Mouse (Mus musculus) heart, embryonic 15.5 days (tissue): ENCODE data around the gene Zfp787. TPM values are rescaled to one million over a fixed set of nuclear protein-coding genes. Genes with fewer than 3 reads are reported as not detected.
A peak's percentile ranks its signal among the peaks of the same experiment; 100 is the strongest.

Source experiments
- ATAC-seq: fragments of 200-750 bp; cut with Nextera tagmentation; replicated peaks from 2 replicates; pipeline ENCODE4 v1.8.0; 2017; ENCODE audit warnings: low read depth, moderate TSS enrichment; ENCODE audit not compliant: insufficient number of reproducible peaks, insufficient read depth, low FRiP score
- H3K27ac ChIP-seq: fragments of 300-500 bp; sonication (generic); 2 replicates; pipeline ENCODE4 v1.5.1; 2015; ENCODE audit warnings: mild to moderate bottlenecking, inconsistent platforms
- H3K27me3 ChIP-seq: fragments of 300-500 bp; sonication (generic); 2 replicates; pipeline ENCODE4 v1.6.1; 2015; ENCODE audit warnings: inconsistent platforms
- H3K36me3 ChIP-seq: fragments of 300-500 bp; sonication (generic); 2 replicates; pipeline ENCODE4 v1.6.1; 2015; ENCODE audit warnings: mild to moderate bottlenecking, inconsistent platforms
- H3K4me1 ChIP-seq: fragments of 300-500 bp; sonication (generic); replicated peaks from 2 replicates; pipeline ENCODE4 v1.6.1; 2015; ENCODE audit warnings: inconsistent platforms
- H3K4me2 ChIP-seq: fragments of 300-500 bp; sonication (generic); 2 replicates; pipeline ENCODE4 v1.6.1; 2015; ENCODE audit warnings: inconsistent platforms, mild to moderate bottlenecking, moderate library complexity
- H3K4me3 ChIP-seq: fragments of 300-500 bp; sonication (generic); 2 replicates; pipeline ENCODE4 v1.5.1; 2015; ENCODE audit warnings: mild to moderate bottlenecking, inconsistent platforms
- H3K9ac ChIP-seq: fragments of 300-500 bp; sonication (generic); 2 replicates; pipeline ENCODE4 v1.6.1; 2015; ENCODE audit warnings: mild to moderate bottlenecking, inconsistent platforms
- H3K9me3 ChIP-seq: fragments of 300-500 bp; sonication (generic); replicated peaks from 2 replicates; pipeline ENCODE4 v1.6.1; 2016; ENCODE audit warnings: inconsistent platforms
- WGBS: fragments of 180-500 bp; shearing (Covaris S2); methylation state at CpG from one replicate; pipeline ENCODE4 v1.1.7; 2015; ENCODE audit warnings: mixed read lengths; 5-methylcytosine and 5-hydroxymethylcytosine counted together
- polyA plus RNA-seq: library from polyadenylated mRNA; unstranded; fragments of >200 nt; fragmentation: Nextera tagmentation; extraction: Ambion mirVana; gene quantifications from 2 replicates; pipeline ENCODE4 v1.2.1, GENCODE M21; 2015

Gene Zfp787
- polyA plus RNA-seq, result 19.8 and 25.2 TPM in 2 replicates

GRCm38 (mm10) chr7:6155901-6156411 lies at the start of gene Zfp787:
Gene Zfp787, minus strand, starts transcription at chr7:6155997.
- Histone ChIP-seq H3K27ac (peak within 1 kb of the TSS; percentile 96), H3K36me3 (no peaks in the 10 kb centered on the region), H3K27me3 (no peaks in the 10 kb centered on the region), H3K4me1 (peaks cover 43% of the 10 kb centered on the region), H3K4me2 (peak within 1 kb of the TSS; percentile 74), H3K4me3 (peak within 1 kb of the TSS; percentile 85), H3K9me3 (no peaks in the 10 kb centered on the region), H3K9ac (peak within 1 kb of the TSS; percentile 83)
- ATAC-seq, result peak; percentile 95
- WGBS, result under 1% methylated on average over 52 of the region's 54 CpGs

GRCm38 (mm10) chr7:6204200-6204599 lies 48.4 kb upstream of the Zfp787 start:
- H3K9ac ChIP-seq, result no peak overlapping the region
- no peaks in the 10 kb centered on the region for H3K4me1 ChIP-seq
- no peak for ATAC-seq
- H3K27me3 ChIP-seq, result no peaks in the 10 kb centered on the region
- H3K4me3 ChIP-seq, result no peak overlapping the region
- H3K9me3 ChIP-seq, result no peaks in the 10 kb centered on the region
- 71% methylated on average over 3 of the region's 3 CpGs for WGBS
- H3K4me2 ChIP-seq, result no peak overlapping the region
- no peak overlapping the region for H3K27ac ChIP-seq
- no peaks in the 10 kb centered on the region for H3K36me3 ChIP-seq

- Histone ChIP-seq H3K4me1 (no peaks in the 10 kb centered on the region), H3K27ac (no peak within 1 kb of the TSS), H3K4me3 (no peak within 1 kb of the TSS), H3K27me3 (0 out of 2 replicates have a peak, but pooled peaks cover 5% of the 10 kb centered on the region), H3K9me3 (no peaks in the 10 kb centered on the region), H3K36me3 (no peaks in the 10 kb centered on the region), H3K4me2 (no peak within 1 kb of the TSS), H3K9ac (no peak within 1 kb of the TSS)
- ATAC-seq, result no peak
- WGBS, result 61% methylated on average over 3 of the region's 3 CpGs
These were observed 41.0 kb upstream of the Zfp787 start, which contains the start of gene Galp for GRCm38 (mm10) chr7:6196790-6197189. Gene Galp, plus strand, starts transcription at chr7:6197090.

GRCm38 (mm10) chr7:6195777-6196176 lies 40.0 kb upstream of the Zfp787 start:
- Histone ChIP-seq H3K27me3 (0 out of 2 replicates have a peak, but pooled peaks cover 5% of the 10 kb centered on the region), H3K9ac (no peak overlapping the region), H3K4me1 (no peaks in the 10 kb centered on the region), H3K4me2 (no peak overlapping the region), H3K4me3 (no peak overlapping the region), H3K36me3 (no peaks in the 10 kb centered on the region), H3K9me3 (no peaks in the 10 kb centered on the region), H3K27ac (no peak overlapping the region)
- 42% methylated on average over 2 of the region's 2 CpGs for WGBS
- ATAC-seq, result no peak

GRCm38 (mm10) chr7:6194129-6194528 lies 38.3 kb upstream of the Zfp787 start:
- H3K4me1 ChIP-seq, result no peaks in the 10 kb centered on the region
- H3K9me3 ChIP-seq, result no peaks in the 10 kb centered on the region
- no peak overlapping the region for H3K27ac ChIP-seq
- H3K4me2 ChIP-seq, result no peak overlapping the region
- no peak for ATAC-seq
- WGBS, result 18% methylated on average over 5 of the region's 5 CpGs
- peaks cover 9% of the 10 kb centered on the region; the same call in 1 of the 2 replicates for H3K27me3 ChIP-seq
- peaks cover 2% of the 10 kb centered on the region for H3K36me3 ChIP-seq
- no peak overlapping the region for H3K4me3 ChIP-seq
- no peak overlapping the region for H3K9ac ChIP-seq

- ATAC-seq, result no peak
- H3K9me3 ChIP-seq, result no peaks in the 10 kb centered on the region
- no peaks in the 10 kb centered on the region for H3K4me1 ChIP-seq
- no peak overlapping the region for H3K9ac ChIP-seq
- no peak overlapping the region for H3K27ac ChIP-seq
- WGBS, result 35% methylated on average over 3 of the region's 3 CpGs
- peaks cover 22% of the 10 kb centered on the region for H3K36me3 ChIP-seq
- H3K4me2 ChIP-seq, result no peak overlapping the region
- no peak overlapping the region for H3K4me3 ChIP-seq
- peaks cover 7% of the 10 kb centered on the region; the same call in 1 of the 2 replicates for H3K27me3 ChIP-seq
These were observed 35.6 kb upstream of the Zfp787 start for GRCm38 (mm10) chr7:6191376-6191775.

- peaks cover 8% of the 10 kb centered on the region for H3K4me1 ChIP-seq
- H3K4me3 ChIP-seq, result no peak overlapping the region
- H3K4me2 ChIP-seq, result no peak overlapping the region
- H3K27me3 ChIP-seq, result peaks cover 4% of the 10 kb centered on the region; the same call in 1 of the 2 replicates
- WGBS, result 38% methylated on average over 45 of the region's 45 CpGs
- H3K9ac ChIP-seq, result no peak overlapping the region
- ATAC-seq, result no peak
- H3K27ac ChIP-seq, result no peak overlapping the region
- H3K36me3 ChIP-seq, result peaks cover 35% of the 10 kb centered on the region
- H3K9me3 ChIP-seq, result no peaks in the 10 kb centered on the region
These were observed 33.7 kb upstream of the Zfp787 start for GRCm38 (mm10) chr7:6189542-6189941.

- Histone ChIP-seq H3K4me1 (peaks cover 18% of the 10 kb centered on the region), H3K27ac (no peak overlapping the region), H3K4me2 (no peak overlapping the region), H3K4me3 (no peak overlapping the region), H3K9ac (no peak overlapping the region), H3K36me3 (peaks cover 35% of the 10 kb centered on the region), H3K9me3 (no peaks in the 10 kb centered on the region), H3K27me3 (peaks cover 4% of the 10 kb centered on the region; the same call in 1 of the 2 replicates)
- no peak for ATAC-seq
- 93% methylated on average over 2 of the region's 2 CpGs for WGBS
These were observed 31.0 kb upstream of the Zfp787 start for GRCm38 (mm10) chr7:6186756-6187155.

GRCm38 (mm10) chr7:6186176-6186575 lies 30.4 kb upstream of the Zfp787 start:
- ATAC-seq, result no peak
- no peak overlapping the region for H3K4me2 ChIP-seq
- no peaks in the 10 kb centered on the region for H3K9me3 ChIP-seq
- no peak overlapping the region for H3K27ac ChIP-seq
- peaks cover 4% of the 10 kb centered on the region; the same call in 1 of the 2 replicates for H3K27me3 ChIP-seq
- no peak overlapping the region for H3K9ac ChIP-seq
- peaks cover 18% of the 10 kb centered on the region for H3K4me1 ChIP-seq
- peaks cover 35% of the 10 kb centered on the region for H3K36me3 ChIP-seq
- H3K4me3 ChIP-seq, result no peak overlapping the region
- WGBS, result 92% methylated on average over 2 of the region's 2 CpGs

- 55% methylated on average over 1 of the region's 1 CpGs for WGBS
- peak overlapping the region; percentile 78 for H3K27ac ChIP-seq
- peaks cover 4% of the 10 kb centered on the region; the same call in 1 of the 2 replicates for H3K27me3 ChIP-seq
- no peaks in the 10 kb centered on the region for H3K9me3 ChIP-seq
- no peak overlapping the region for H3K4me3 ChIP-seq
- no peak overlapping the region for H3K9ac ChIP-seq
- no peak for ATAC-seq
- peaks cover 35% of the 10 kb centered on the region for H3K36me3 ChIP-seq
- no peak overlapping the region for H3K4me2 ChIP-seq
- peaks cover 18% of the 10 kb centered on the region for H3K4me1 ChIP-seq
These were observed 29.6 kb upstream of the Zfp787 start for GRCm38 (mm10) chr7:6185391-6185790.

- Histone ChIP-seq H3K4me2 (no peak overlapping the region), H3K9ac (no peak overlapping the region), H3K27ac (peak overlapping the region; percentile 78), H3K9me3 (no peaks in the 10 kb centered on the region), H3K4me3 (no peak overlapping the region), H3K27me3 (peaks cover 4% of the 10 kb centered on the region; the same call in 1 of the 2 replicates), H3K36me3 (peaks cover 35% of the 10 kb centered on the region), H3K4me1 (peaks cover 18% of the 10 kb centered on the region)
- peak; percentile 59; the same call in 1 of the 2 replicates for ATAC-seq
- 48% methylated on average over 8 of the region's 8 CpGs for WGBS
These were observed 28.7 kb upstream of the Zfp787 start for GRCm38 (mm10) chr7:6184521-6184920.

GRCm38 (mm10) chr7:6183802-6184201 lies 28.0 kb upstream of the Zfp787 start:
- 88% methylated on average over 19 of the region's 19 CpGs for WGBS
- no peak overlapping the region for H3K9ac ChIP-seq
- peaks cover 29% of the 10 kb centered on the region for H3K36me3 ChIP-seq
- no peak overlapping the region for H3K4me2 ChIP-seq
- H3K4me1 ChIP-seq, result peaks cover 23% of the 10 kb centered on the region
- no peak for ATAC-seq
- no peaks in the 10 kb centered on the region for H3K27me3 ChIP-seq
- H3K9me3 ChIP-seq, result no peaks in the 10 kb centered on the region
- peak overlapping the region; percentile 78 for H3K27ac ChIP-seq
- no peak overlapping the region for H3K4me3 ChIP-seq
